Mouse (Mus musculus) layer of hippocampus, postnatal 36 days (tissue): ENCODE data around the gene Gls. TPM values are rescaled to one million over a fixed set of nuclear protein-coding genes. Genes with fewer than 3 reads are reported as not detected.

ENCODE experiments used
- DNase-seq, 2 experiments: peaks; one replicate each; pipeline ENCODE4 v3.0.0; 2022
- total RNA-seq, 2 experiments: library from RNA; stranded (reverse); gene quantifications; 2 replicates each; pipeline ENCODE4 v1.2.3; 2021

Gene Gls
- total RNA-seq = 100 to 1,000 TPM; 391 to 407 TPM

DNA sequence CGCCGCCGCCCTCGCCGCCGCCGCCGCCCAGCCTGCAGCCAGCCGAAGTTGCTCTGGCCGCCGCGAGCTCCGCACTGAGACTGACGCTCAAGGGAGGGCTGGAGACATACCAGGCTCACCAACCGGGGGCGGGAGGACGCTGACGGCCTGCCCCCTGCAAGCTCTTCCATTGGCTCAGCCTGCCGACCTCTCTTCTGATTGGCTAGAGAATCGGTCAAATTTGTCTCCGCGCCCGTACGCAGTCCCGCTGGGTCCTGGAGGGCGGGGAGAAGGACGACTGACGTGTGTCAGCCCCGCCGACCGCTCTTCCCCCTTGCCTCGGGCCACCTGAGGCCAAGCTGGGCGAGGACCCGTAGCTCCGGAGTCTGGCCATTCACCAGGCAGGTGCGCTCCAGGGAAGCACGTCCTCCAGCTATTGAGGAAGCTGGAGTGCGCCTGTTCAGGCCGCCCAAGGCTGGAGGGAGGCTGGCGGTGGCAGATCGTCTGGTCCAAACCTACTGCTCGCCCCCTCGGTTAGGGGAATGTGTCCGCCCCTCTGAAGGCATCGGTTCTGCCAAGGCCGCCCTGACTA is at the start of gene Gls:
Gene Gls (minus strand): TSS at position 90 of the 571 bp plus-strand sequence.
- peak; percentile 95 to 97 for DNase-seq

GRCm38 (mm10) chr1:52279831-52280595 is 47.0 kb upstream of the Gls start:
- DNase-seq = peak in 1 of 2 experiments; percentile 28

- DNase-seq = no peak
These were observed 46.3 kb upstream of the Gls start for GRCm38 (mm10) chr1:52279331-52279730.

GRCm38 (mm10) chr1:52278073-52278472 is 45.0 kb upstream of the Gls start:
- DNase-seq = no peak

GRCm38 (mm10) chr1:52274210-52274609 is 41.2 kb upstream of the Gls start:
- DNase-seq = no peak

GRCm38 (mm10) chr1:52272018-52272678 is 39.1 kb upstream of the Gls start:
- DNase-seq = no peak

DNA sequence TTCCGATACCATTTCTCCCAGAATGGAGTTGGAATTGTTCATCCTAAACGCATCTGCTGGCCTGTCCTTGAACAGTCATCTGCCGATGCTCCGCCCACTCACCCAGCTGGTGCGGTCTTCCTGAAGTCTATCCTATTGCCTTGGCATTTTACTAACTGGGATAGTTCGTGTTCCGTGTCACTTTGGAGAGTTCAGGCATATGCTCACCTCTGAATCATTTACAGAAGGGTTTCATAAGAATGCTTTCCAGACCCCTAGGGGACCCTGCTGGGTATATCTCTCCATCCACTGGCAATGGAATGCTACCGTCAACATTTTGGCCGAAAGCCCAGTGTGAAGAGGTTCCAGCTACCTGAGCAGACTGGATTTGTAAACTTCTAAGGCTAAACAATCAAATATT is 37.3 kb upstream of the Gls start:
- DNase-seq = no peak

DNA sequence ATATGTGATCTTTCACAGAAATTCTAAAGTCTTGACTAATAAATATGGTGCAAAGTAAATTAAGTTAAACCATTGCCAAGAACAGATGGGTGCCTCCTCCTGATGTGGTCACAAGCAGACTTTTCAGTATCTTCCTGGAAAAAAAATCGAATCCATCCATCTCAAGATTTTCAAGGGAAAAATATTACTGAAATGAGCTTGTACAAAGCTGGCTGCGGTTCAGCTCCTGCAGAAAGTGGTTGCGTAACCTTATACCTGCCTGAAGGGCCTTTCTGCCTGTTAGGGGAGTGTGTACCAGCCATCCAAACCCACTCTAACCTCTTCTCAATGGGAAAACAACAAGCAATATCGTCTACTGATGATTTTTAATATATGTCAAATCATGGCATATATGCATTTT is 36.6 kb upstream of the Gls start:
- no peak for DNase-seq

DNA sequence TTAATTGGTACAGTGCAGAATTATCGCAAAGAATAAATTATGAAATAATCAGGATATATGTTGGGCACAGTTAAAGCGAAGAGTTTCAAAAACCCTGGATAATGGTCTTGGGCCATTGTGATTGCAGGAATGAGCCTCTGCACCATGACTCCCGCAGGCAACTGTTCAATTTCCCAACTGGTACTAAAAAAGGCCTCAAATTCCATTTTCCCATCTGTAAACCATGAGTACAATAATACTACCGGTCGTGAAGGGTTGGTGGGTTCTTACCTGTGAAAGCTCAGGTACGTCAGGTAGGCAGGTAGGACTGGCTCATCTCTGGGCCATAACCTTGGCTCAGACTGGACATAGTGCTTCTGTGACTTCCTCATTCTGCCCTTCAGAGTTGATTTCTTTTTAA is 35.0 kb upstream of the Gls start:
- no peak for DNase-seq

DNA sequence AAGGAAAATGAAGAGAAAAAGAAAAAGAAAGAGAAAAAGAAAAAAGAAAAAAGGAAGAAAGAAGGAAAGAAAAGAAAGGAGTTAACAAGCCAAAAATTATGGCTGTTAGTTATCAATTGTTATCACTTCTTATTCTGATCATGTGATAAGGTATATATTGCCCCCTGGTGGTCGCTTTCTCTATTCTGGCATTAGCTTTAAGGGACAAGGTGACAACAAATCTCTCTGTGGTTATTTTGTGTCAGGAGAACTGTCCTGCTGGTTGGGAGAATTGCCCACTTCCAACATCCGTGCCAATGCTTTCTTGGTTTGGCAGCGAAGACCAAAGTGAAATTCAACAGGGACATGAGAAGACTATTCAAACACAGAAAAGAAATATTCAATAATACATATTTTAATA is 34.6 kb upstream of the Gls start:
- no peak for DNase-seq

GRCm38 (mm10) chr1:52265886-52266516 is 33.0 kb upstream of the Gls start:
- no peak for DNase-seq

DNA sequence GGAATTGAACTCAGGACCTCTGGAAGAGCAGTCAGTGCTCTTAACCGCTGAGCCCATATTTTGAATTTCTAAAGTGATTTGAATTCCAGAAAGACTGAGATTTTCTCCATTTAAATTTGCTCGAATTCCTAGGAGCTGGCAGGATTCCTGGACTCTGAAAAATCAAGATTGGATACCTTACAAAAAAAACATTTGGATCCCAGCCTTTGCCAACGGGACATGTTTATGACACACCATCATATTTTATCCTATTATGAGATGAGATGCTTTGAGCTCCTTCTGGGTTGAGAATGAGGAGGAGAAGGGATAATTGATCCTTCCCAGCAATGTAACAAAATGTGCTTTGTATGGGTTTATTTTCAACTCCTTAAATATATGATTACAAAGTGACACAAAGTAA is 31.3 kb upstream of the Gls start:
- no peak for DNase-seq

DNA sequence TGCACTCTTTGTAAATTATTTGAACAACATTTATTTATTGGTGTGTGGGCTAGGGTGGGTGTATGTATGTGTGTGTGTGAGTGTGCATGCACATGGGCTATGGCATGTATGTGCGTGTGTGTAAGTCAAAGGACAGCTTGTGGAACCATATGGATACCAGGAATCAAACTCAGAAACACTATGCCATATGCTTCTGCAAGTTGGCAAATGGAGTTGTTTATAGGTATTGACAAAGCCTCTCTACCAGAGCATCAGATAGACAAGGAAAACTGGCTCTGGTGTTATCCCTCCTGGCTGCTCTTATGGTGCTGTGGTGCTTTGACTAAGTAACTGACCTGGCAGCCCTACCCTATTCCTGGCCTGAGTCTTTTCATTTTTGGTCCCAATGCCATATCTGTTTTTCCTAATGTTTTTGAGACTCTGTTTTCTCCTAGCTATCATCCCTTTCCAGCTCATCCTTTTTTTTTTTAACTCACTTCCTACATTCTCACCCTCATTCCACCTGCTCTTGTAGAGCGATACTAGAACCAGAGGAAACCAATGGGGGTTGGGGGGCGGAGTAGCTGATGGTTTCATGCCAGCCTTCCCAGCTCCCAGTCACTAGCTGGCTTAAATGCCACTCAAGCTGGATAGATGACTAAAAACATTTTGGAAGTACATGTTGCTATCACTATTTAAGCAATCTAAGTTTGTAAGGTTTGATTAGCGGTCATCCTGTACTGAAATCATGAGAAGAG is 27.5 kb upstream of the Gls start:
- peak; percentile 23 to 31 for DNase-seq

- no peak for DNase-seq
These were observed 25.1 kb upstream of the Gls start for GRCm38 (mm10) chr1:52258006-52258749.

GRCm38 (mm10) chr1:52256916-52257315 is 23.9 kb upstream of the Gls start:
- no peak for DNase-seq

DNA sequence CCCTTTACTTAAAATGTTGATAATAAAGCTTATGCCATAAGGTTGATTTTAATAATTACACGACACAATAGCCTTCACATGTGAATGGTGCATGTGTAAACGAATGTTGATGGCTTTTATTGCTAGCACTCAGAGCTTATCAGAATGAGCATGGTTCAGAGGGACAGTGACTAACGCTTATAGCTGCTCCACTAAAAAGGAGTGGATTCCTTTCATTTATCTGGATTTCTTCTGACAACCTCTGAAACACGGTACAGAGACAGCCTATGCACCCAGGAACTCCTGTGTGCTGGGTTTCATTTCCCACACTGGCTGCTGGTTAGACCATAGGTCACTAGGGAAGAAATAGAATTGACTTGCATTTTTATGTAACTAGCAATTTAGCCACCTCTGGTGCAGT is 23.2 kb upstream of the Gls start:
- no peak for DNase-seq

DNA sequence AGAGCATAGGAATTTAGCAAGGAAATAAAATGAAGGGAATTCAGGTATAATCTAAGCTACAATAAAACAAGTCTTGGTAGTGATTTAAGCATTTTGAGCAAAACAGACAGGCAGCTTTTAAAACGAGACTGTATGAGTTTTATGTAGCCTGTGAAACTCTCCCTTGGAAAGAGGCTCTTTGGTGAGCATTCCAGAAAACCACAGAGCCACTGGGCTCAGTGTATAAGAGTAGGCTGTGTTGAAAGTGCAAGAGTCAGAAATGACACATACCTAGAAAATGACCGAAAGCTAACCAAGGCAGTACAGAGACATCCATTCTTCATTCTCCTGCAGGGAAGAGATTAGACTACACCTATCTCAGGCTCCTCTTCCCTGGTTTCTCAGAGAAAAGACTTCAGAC is 21.4 kb upstream of the Gls start:
- DNase-seq = no peak

DNA sequence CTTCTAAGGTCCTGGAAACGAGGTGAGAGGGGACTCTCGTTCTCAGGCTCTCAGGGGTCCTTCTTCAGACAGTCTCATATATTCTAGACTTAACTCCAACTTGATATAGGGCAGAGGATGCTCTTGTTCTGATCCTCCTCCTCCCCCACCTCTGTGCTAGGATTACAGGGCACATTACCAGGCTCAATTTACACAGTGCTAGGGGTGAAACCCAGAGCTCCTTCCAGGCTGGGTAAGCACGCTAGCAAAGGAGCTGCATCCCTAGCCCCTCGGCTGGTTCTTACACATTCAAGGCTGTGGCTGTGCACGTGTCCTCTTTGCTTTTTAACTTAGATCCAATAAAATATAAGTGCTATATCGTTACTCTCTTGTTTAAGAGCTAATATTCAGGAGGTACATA is 20.4 kb upstream of the Gls start:
- no peak for DNase-seq

DNA sequence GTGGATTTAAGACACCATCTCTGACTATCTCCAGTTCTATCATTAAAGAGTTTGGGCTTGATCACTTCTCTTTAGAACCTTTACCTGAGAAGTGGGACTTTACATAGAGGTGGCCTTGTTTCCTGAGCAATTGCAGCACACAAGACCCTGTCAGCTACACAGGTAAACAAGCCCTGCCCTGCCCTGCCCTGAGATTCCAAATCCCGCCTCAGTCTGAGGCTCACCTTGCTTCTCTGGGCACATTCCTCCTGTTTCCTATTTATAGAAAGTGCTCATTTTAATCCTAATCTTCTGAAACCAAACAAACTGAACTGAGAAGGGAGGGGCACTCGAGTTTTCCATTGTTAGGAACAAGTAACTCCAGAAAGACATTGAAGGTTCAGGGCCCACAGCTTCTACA is 19.4 kb upstream of the Gls start:
- no peak for DNase-seq

DNA sequence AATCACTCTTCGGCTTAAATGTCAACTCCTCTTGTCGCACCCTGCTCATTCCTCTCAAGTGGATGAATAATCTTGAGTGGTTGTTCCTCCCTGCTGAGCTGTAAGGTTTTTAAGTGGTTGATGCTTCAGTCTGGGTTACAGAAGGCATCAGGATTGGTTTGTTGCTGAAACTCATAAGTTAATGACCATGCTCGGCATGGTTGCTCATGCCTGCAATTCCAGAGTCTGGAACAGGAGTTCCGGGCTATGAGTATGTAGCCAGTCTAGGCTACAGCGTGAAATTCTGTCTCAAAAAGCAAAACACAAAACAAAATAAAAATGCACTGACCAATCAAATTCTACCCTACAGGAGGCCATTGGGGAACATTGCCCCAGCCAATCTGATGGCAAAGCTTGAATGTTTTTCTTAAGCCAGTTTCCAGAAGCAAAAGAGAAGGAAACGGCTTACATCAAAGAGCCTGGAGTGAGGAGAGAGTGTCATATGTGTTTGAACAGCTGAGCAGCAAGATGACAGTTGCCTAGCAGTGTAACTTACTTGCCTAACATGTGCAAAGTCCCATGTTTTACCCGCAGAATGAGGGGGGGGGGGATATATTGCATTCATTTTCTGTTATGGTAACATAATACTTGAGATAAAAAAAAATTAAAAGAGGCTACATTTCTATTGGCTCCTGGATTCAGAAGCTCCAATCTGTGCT is 18.2 kb upstream of the Gls start:
- DNase-seq = no peak

GRCm38 (mm10) chr1:52248899-52249556 is 16.0 kb upstream of the Gls start:
- DNase-seq = no peak
